Mouse (Mus musculus): ENCODE results near the gene Tmprss6. TPM values are rescaled to one million over a fixed set of nuclear protein-coding genes. Genes with fewer than 3 reads are reported as not detected.
A peak's percentile ranks its signal among the peaks of the same experiment; 100 is the strongest.

The Tmprss6 gene
- polyA plus RNA-seq, 1 experiment: 0.39 TPM

DNA sequence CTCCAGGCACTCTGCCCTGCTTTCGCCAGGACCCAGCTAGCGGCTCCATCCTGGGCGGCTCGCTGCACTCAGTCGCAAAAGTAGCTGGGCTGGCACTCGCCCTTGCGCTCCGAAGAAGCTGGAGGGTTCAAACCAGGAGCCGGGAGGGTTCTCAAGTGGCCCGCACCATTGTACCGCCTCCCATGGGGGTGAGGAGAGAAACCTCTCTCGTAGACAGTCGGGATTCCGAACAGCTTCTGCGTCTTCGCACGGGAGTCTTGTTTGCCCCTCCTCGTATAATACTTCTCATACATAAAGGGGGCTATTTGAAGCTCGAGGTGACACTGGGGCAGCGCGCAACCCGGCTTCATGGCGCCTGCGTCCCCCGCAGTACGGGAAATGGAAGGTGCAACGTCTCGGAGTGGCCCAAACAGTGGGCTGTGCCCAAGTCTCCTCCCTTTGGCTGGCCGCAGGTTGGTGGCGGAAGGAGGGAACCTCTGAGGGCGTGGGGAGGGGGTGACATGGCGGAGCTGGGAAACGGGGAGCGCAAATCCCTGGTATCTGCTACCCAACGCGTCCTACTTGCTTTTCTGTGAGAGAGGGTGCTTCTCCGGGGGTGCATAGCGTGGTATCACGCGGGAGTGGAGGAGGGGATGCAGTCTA lies 62.0 kb downstream of the Tmprss6 start, which contains the start of gene Mpst:
TSS of gene Mpst (plus strand) at position 124 of the 642 bp plus-strand sequence.
- no peaks in the 10 kb centered on the region for H3K27me3 ChIP-seq (ENCODE audit: control insufficient read depth, insufficient read depth, low read length)
- no peaks in the 10 kb centered on the region for H3K36me3 ChIP-seq (ENCODE audit: control insufficient read depth, insufficient read depth, low read length)
- peak; percentile 88 for DNase-seq
- TF ChIP-seq CTCF (IDR thresholded peaks at IDR 0.05; ENCODE audit: borderline replicate concordance, control insufficient read depth, extremely low read depth, insufficient read depth, low read length, poor library complexity): 0 out of 2 replicates have a peak, but pooled peaks have one; percentile 27
- TF ChIP-seq POLR2A (IDR thresholded peaks at IDR 0.05; ENCODE audit: control insufficient read depth, extremely low read depth, insufficient read depth, low read length, poor library complexity): peak; percentile 79
- H3K4me3 ChIP-seq (ENCODE audit: control insufficient read depth, insufficient read depth, low read length): peak within 1 kb of the TSS; percentile 84
- WGBS: under 1% methylated on average over 40 of the region's 40 CpGs
- peak within 1 kb of the TSS; percentile 83 for H3K27ac ChIP-seq (ENCODE audit: control insufficient read depth, insufficient read depth, low read length)
- peaks cover 25% of the 10 kb centered on the region for H3K4me1 ChIP-seq (replicated peaks; ENCODE audit: control insufficient read depth, insufficient read depth, low read length)

DNA sequence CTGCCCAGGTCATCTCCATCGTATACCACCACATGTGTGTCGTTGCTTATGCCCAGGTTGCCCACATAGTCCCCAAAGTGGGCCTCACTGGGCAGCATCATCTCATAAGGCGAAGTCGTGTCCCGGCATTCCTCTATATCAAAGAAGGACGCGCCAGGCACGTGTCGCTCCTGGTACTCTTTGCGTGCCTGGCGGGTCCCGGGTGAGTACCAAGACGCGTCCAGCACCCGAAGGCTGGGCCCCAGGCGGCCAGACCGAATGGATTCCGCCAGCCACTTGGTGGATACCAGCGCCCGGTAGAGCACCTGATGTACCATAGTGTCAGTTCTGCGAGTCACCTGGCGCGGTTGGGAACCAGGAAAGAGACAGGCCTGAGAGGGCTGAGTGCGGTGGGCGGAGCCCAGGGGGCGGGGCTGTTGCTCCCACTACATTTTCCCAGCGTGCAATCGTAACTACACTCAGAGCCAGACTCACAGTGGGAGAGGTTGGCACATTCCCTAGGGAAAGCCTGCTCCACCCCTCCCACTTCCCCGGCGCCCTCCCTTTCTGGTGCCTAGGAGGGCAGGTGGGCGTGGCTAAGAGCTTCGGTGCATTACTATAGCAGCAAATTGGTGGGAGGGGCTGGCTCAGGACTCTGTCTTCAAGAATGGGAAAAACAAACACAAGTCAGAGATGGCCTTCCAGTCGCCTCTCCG lies 62.8 kb downstream of the Tmprss6 start, which contains the start of gene Tst:
TSS of gene Tst (minus strand) at position 391 of the 695 bp plus-strand sequence.
- Histone ChIP-seq H3K27ac (ENCODE audit: control insufficient read depth, insufficient read depth, low read length) (peak within 1 kb of the TSS; percentile 83), H3K36me3 (ENCODE audit: control insufficient read depth, insufficient read depth, low read length) (no peaks in the 10 kb centered on the region), H3K4me3 (ENCODE audit: control insufficient read depth, insufficient read depth, low read length) (peak within 1 kb of the TSS; percentile 84), H3K27me3 (ENCODE audit: control insufficient read depth, insufficient read depth, low read length) (no peaks in the 10 kb centered on the region), H3K4me1 (replicated peaks; ENCODE audit: control insufficient read depth, insufficient read depth, low read length) (peaks cover 25% of the 10 kb centered on the region)
- WGBS: 3% methylated on average over 34 of the region's 34 CpGs
- peak; percentile 11; the same call in 1 of the 2 replicates for TF ChIP-seq CTCF (IDR thresholded peaks at IDR 0.05; ENCODE audit: borderline replicate concordance, control insufficient read depth, extremely low read depth, insufficient read depth, low read length, poor library complexity)
- TF ChIP-seq POLR2A (IDR thresholded peaks at IDR 0.05; ENCODE audit: control insufficient read depth, extremely low read depth, insufficient read depth, low read length, poor library complexity): no peak
- DNase-seq: peak; percentile 69

- TF ChIP-seq CTCF (IDR thresholded peaks at IDR 0.05; ENCODE audit: borderline replicate concordance, control insufficient read depth, extremely low read depth, insufficient read depth, low read length, poor library complexity) (no peak), POLR2A (IDR thresholded peaks at IDR 0.05; ENCODE audit: control insufficient read depth, extremely low read depth, insufficient read depth, low read length, poor library complexity) (no peak)
- Histone ChIP-seq H3K36me3 (ENCODE audit: control insufficient read depth, insufficient read depth, low read length) (no peaks in the 10 kb centered on the region), H3K27me3 (ENCODE audit: control insufficient read depth, insufficient read depth, low read length) (no peaks in the 10 kb centered on the region), H3K4me1 (replicated peaks; ENCODE audit: control insufficient read depth, insufficient read depth, low read length) (peaks cover 25% of the 10 kb centered on the region), H3K27ac (ENCODE audit: control insufficient read depth, insufficient read depth, low read length) (no peak overlapping the region), H3K4me3 (ENCODE audit: control insufficient read depth, insufficient read depth, low read length) (peak overlapping the region; percentile 84)
- no peak for DNase-seq
- WGBS: 53% methylated on average over 11 of the region's 11 CpGs
These were observed 63.3 kb downstream of the Tmprss6 start for GRCm38 (mm10) chr15:78405098-78405497.

GRCm38 (mm10) chr15:78403896-78404295 lies 64.5 kb downstream of the Tmprss6 start:
- TF ChIP-seq CTCF (IDR thresholded peaks at IDR 0.05; ENCODE audit: borderline replicate concordance, control insufficient read depth, extremely low read depth, insufficient read depth, low read length, poor library complexity): no peak
- no peak for TF ChIP-seq POLR2A (IDR thresholded peaks at IDR 0.05; ENCODE audit: control insufficient read depth, extremely low read depth, insufficient read depth, low read length, poor library complexity)
- no peaks in the 10 kb centered on the region for H3K36me3 ChIP-seq (ENCODE audit: control insufficient read depth, insufficient read depth, low read length)
- no peak overlapping the region for H3K27ac ChIP-seq (ENCODE audit: control insufficient read depth, insufficient read depth, low read length)
- H3K4me1 ChIP-seq (replicated peaks; ENCODE audit: control insufficient read depth, insufficient read depth, low read length): peaks cover 25% of the 10 kb centered on the region
- 100% methylated on average over 1 of the region's 1 CpGs for WGBS
- no peaks in the 10 kb centered on the region for H3K27me3 ChIP-seq (ENCODE audit: control insufficient read depth, insufficient read depth, low read length)
- DNase-seq: no peak
- no peak overlapping the region for H3K4me3 ChIP-seq (ENCODE audit: control insufficient read depth, insufficient read depth, low read length)

DNA sequence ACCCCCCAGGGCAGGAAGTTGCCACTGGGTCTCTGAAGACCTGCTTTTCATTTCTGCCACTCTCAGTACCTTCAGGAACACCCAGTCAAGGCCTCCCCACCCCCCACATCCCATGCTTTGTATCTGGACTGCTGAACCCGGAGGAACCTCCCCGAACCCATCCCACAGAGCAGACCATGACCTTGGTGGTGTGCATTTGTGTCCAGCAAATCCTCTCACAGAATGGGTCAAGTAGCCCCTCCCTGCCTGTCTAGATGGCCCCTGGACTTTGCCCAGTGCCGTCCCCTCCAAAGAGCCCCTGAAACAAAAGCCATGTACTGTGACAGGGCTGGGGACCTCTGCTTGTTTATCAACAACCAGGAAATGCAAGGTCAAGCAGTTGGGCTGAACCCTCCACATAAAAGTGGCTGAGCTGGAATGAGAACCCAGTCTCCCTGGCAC lies 65.1 kb downstream of the Tmprss6 start:
- Histone ChIP-seq H3K36me3 (ENCODE audit: control insufficient read depth, insufficient read depth, low read length) (no peaks in the 10 kb centered on the region), H3K27ac (ENCODE audit: control insufficient read depth, insufficient read depth, low read length) (no peak overlapping the region), H3K4me3 (ENCODE audit: control insufficient read depth, insufficient read depth, low read length) (no peak overlapping the region), H3K4me1 (replicated peaks; ENCODE audit: control insufficient read depth, insufficient read depth, low read length) (peaks cover 25% of the 10 kb centered on the region), H3K27me3 (ENCODE audit: control insufficient read depth, insufficient read depth, low read length) (no peaks in the 10 kb centered on the region)
- 97% methylated on average over 3 of the region's 3 CpGs for WGBS
- no peak for DNase-seq
- TF ChIP-seq POLR2A (IDR thresholded peaks at IDR 0.05; ENCODE audit: control insufficient read depth, extremely low read depth, insufficient read depth, low read length, poor library complexity) (no peak), CTCF (IDR thresholded peaks at IDR 0.05; ENCODE audit: borderline replicate concordance, control insufficient read depth, extremely low read depth, insufficient read depth, low read length, poor library complexity) (no peak)

GRCm38 (mm10) chr15:78402423-78402822 lies 66.0 kb downstream of the Tmprss6 start:
- Histone ChIP-seq H3K27ac (ENCODE audit: control insufficient read depth, insufficient read depth, low read length) (no peak overlapping the region), H3K4me1 (replicated peaks; ENCODE audit: control insufficient read depth, insufficient read depth, low read length) (peaks cover 22% of the 10 kb centered on the region), H3K4me3 (ENCODE audit: control insufficient read depth, insufficient read depth, low read length) (no peak overlapping the region), H3K27me3 (ENCODE audit: control insufficient read depth, insufficient read depth, low read length) (no peaks in the 10 kb centered on the region), H3K36me3 (ENCODE audit: control insufficient read depth, insufficient read depth, low read length) (no peaks in the 10 kb centered on the region)
- no peak for DNase-seq
- WGBS: 90% methylated on average over 7 of the region's 7 CpGs
- no peak for TF ChIP-seq CTCF (IDR thresholded peaks at IDR 0.05; ENCODE audit: borderline replicate concordance, control insufficient read depth, extremely low read depth, insufficient read depth, low read length, poor library complexity)
- TF ChIP-seq POLR2A (IDR thresholded peaks at IDR 0.05; ENCODE audit: control insufficient read depth, extremely low read depth, insufficient read depth, low read length, poor library complexity): no peak
